Mouse (Mus musculus) erythroblast, embryonic 14.5 days (primary cell): Measurements from ENCODE around the gene Dnmt3l.

Source experiments
- GATA1 ChIP-seq: IDR thresholded peaks from 2 replicates; pipeline ENCODE4 v1.6.1; 2012; ENCODE audit warnings: low read length, inconsistent platforms, mixed read lengths
- TAL1 ChIP-seq: IDR thresholded peaks from 3 replicates; pipeline ENCODE4 v1.6.1; 2012; ENCODE audit warnings: low read length, inconsistent platforms, mixed read lengths

DNA sequence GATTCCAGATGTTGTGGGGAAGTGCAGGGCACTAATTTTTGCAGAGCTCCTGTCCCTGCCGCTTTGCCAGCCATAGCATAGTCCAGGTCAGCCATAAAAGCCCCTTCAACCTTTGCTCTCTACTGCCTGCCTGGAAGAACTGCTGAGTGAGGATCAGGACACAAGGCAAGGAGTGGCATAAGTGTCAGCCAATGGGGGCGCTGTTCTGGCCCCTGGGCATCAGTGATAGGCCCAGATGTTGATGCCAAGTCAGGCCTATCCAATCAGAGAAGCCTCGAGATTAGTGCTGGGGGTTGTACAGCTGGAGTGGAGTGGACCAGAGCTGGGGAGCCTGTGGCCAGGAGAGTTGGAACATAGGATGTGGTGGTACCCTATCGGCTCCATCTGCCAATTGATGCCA lies 25.5 kb downstream of the Dnmt3l start:
- TF ChIP-seq TAL1, result no peak
- no peak for TF ChIP-seq GATA1
